In the genomic region with DNA sequence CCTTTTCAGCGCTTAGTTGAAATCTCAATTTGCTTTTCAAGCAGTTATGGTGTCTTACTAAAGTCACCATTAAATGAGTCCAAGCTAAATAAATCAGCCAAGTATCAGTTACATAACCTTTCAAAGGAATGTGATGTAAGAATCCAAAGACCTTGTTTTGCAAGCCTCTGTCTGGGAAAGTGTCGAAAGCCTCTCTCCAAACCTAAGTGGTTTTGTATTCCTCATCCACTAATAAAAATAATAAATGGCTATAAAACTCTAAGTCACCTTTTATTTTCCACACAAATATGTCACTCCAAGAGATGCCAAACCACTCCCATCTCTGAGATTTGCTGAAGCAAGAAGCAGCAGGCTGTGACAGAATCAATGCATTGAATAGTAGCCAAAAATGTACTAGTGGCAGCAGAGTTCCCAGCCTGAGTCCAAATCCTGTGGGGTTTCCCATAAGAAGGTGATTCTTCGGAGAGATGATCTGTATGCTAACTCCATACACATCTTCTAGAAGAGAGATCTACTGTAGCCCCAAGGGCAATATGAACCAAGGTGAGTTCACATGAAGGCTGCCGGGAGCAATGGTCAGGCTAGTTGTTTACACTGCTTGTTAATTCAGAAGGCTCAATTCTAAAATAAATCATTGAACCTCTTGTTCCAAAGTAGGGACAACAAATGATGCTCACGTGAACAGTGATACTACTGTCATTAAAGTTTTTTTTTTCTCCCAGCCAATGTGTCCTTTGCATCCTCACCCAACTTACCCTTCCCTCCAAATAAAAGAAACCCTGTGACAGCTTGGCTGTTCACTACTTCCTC, we compare ENCODE assay signal across 13 mouse cellular contexts.
A peak's percentile ranks its signal among the peaks of the same experiment; 100 is the strongest.
DNase-seq lines count a peak whose midpoint lies in the region; ATAC-seq lines count a peak whose summit lies in the region.
"Had no signal": no experiment of that assay in that cellular context is flagged by ENCODE, and none has a peak within 500 bp of the region (broad histone marks: within the 10 kb centered on the region; RNA-seq: fewer than 3 reads in every experiment).

No protein-coding gene starts in this region.

- no peak for DNase-seq in limb, embryonic 10.5 days (ENCODE audit: low spot score)
- DNase-seq in adrenal gland, postnatal 36 days = peak; percentile 18 to 31
- DNase-seq in kidney, adult 9 months = peak; percentile 71
- DNase-seq in lung, postnatal 10 days = peak; percentile 24
- no peak for DNase-seq in spleen, postnatal 4 days (ENCODE audit: low spot score in 2 of 2)
- DNase-seq: cerebellum, adult 11 months; thymus, postnatal 25 days had no signal

- H3K36me3 ChIP-seq in limb, embryonic 13.5 days = no peaks in the 10 kb centered on the region
- H3K36me3 ChIP-seq in limb, embryonic 10.5 days = no peaks in the 10 kb centered on the region
- H3K36me3 ChIP-seq in neural tube, embryonic 15.5 days = no peaks in the 10 kb centered on the region
- H3K36me3 ChIP-seq: heart, embryonic 12.5 days; hindbrain, embryonic 15.5 days; limb, embryonic 12.5 days had no signal

- no peaks in the 10 kb centered on the region for H3K27me3 ChIP-seq in limb, embryonic 13.5 days
- H3K27me3 ChIP-seq in limb, embryonic 10.5 days (ENCODE audit: low read depth, poor library complexity, severe bottlenecking) = no peaks in the 10 kb centered on the region
- no peaks in the 10 kb centered on the region for H3K27me3 ChIP-seq in neural tube, embryonic 15.5 days (replicated peaks)
- H3K27me3 ChIP-seq: heart, embryonic 12.5 days; hindbrain, embryonic 15.5 days; limb, embryonic 12.5 days had no signal

- H3K4me3 ChIP-seq in limb, embryonic 13.5 days = no peak overlapping the region
- no peak overlapping the region for H3K4me3 ChIP-seq in limb, embryonic 10.5 days
- H3K4me3 ChIP-seq in neural tube, embryonic 15.5 days (replicated peaks) = no peak overlapping the region
- H3K4me3 ChIP-seq: heart, embryonic 12.5 days; hindbrain, embryonic 15.5 days; limb, embryonic 12.5 days had no signal

- H3K9ac ChIP-seq in limb, embryonic 13.5 days = no peak overlapping the region
- H3K9ac ChIP-seq in neural tube, embryonic 15.5 days (replicated peaks) = no peak overlapping the region
- H3K9ac ChIP-seq: heart, embryonic 12.5 days; hindbrain, embryonic 15.5 days; limb, embryonic 12.5 days had no signal

- no peak overlapping the region for H3K4me2 ChIP-seq in limb, embryonic 13.5 days (replicated peaks)
- H3K4me2 ChIP-seq in neural tube, embryonic 15.5 days = no peak overlapping the region
- H3K4me2 ChIP-seq: heart, embryonic 12.5 days; hindbrain, embryonic 15.5 days; limb, embryonic 12.5 days had no signal

- no peaks in the 10 kb centered on the region for H3K9me3 ChIP-seq in limb, embryonic 13.5 days
- H3K9me3 ChIP-seq in limb, embryonic 10.5 days (replicated peaks) = no peaks in the 10 kb centered on the region
- H3K9me3 ChIP-seq in neural tube, embryonic 15.5 days (replicated peaks) = no peaks in the 10 kb centered on the region
- H3K9me3 ChIP-seq: heart, embryonic 12.5 days; limb, embryonic 12.5 days had no signal

- H3K27ac ChIP-seq in limb, embryonic 13.5 days = no peak overlapping the region
- no peak overlapping the region for H3K27ac ChIP-seq in limb, embryonic 10.5 days
- H3K27ac ChIP-seq in neural tube, embryonic 15.5 days (replicated peaks) = no peak overlapping the region
- H3K27ac ChIP-seq: hindbrain, embryonic 15.5 days; limb, embryonic 12.5 days had no signal

- peak; percentile 72 for ATAC-seq in limb, embryonic 13.5 days (ENCODE audit: low FRiP score, low read depth)
- no peak for ATAC-seq in neural tube, embryonic 15.5 days (ENCODE audit: low FRiP score)
- ATAC-seq: forebrain, embryonic 16.5 days had no signal

- peaks cover 11% of the 10 kb centered on the region; the same call in 1 of the 2 replicates for H3K4me1 ChIP-seq in limb, embryonic 13.5 days
- H3K4me1 ChIP-seq in limb, embryonic 10.5 days = no peaks in the 10 kb centered on the region
- H3K4me1 ChIP-seq in neural tube, embryonic 15.5 days = no peaks in the 10 kb centered on the region
- H3K4me1 ChIP-seq: heart, embryonic 12.5 days; hindbrain, embryonic 15.5 days; limb, embryonic 12.5 days had no signal

- WGBS in limb, embryonic 13.5 days = 61% methylated on average over 5 of the region's 5 CpGs
- WGBS in limb, embryonic 10.5 days = 91% methylated on average over 5 of the region's 5 CpGs
- 83% methylated on average over 5 of the region's 5 CpGs for WGBS in neural tube, embryonic 15.5 days

Comparison
In these comparisons a context has a peak if more than half of its experiments do, and no peak if none do; other contexts are left out.
1. DNase-seq: peak in adrenal gland, postnatal 36 days (2 of 2), kidney, adult 9 months (single experiment) and lung, postnatal 10 days (single experiment); none in limb, embryonic 10.5 days (single experiment) and spleen, postnatal 4 days (0 of 2).